Mouse (Mus musculus) c-Kit-positive CD71-positive TER-119-positive erythroid progenitor cells, embryonic 14.5 days (primary cell): Measurements from ENCODE around the gene Synj2.

Experiments used
- DNase-seq: peaks from one replicate; pipeline ENCODE4 v3.0.0-alpha.2; 2013; ENCODE audit warnings: low spot score

Gene Synj2

DNA sequence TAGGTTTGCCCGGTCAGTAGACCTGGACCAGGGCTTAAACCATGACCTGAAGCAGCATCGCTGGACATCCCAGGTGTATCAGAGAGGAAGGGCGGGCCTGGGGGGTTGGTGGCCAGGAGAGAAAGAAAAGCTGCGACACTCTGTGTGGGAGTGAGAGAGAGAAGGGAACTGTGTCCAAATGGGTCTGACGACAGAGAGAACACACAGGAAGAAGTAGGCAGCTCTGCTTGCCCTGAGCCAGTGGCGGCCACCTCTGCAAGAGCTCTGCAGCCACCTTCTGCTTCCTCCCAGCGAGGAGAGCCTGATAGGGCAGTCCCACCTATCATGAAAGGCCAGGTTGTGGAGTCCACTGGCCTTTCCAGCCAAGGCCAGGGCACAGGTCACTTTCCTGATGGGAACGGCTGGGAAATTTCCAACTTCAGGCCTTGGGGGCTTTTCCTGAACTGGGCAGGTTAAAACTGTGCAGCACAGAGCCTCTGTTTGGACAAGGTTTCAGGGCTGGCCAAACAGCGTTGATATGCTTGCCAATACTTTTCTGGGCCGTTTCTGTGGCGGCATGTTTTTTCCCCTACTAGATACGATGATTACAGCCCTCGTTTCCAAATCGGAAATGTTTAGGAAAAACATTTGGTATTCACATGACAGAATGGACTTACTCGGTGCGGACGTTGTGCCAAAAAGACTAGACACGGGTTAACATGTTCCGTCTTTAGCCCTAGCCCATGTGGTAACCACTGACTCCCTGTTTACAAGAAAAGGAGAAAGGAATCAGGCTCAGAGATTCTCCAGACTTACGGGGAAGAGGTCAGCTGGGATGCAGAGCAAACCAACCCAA lies 35.4 kb downstream of the Synj2 start:
- DNase-seq = no peak

DNA sequence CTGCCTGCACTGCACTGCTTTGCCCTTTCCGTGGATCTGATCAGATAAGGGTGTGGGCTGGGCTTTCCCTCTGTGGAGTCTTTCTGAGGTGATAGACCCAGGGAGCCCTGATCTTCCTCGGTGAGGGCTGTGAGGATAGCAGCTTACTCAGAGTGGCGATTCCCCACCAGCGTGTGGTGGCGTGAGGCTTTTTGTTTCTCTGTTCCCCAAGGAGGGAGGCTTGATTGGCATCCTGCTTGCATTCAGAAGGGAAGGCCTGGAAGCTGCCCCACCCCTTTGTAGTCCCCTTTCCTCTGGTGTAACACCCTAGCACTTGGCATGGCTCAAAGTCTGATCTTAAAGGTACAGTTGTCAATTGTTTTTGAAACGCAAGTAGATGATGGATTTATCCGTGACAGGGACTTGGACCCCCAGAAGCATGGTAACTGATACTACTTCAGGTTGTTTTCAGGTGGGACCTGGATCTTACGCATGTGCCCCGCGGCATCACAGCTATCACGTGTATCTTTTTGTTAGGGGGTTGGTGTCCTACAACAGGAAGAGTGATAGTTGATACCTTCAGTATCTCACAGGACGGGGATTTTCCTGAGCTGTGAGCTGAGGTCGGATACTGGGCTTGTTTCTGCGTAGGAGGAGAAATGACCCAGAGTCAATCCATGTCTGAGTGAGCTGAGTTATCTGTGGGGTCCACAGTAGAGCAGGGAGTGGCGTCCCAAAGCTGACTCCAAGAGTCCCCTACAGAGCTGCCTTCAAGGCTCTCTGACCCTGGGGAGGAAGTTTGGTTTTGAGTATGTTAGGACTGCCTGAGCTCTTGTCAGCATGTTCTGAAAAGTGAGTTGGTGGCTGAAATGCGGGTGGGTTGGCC lies 36.2 kb downstream of the Synj2 start:
- no peak for DNase-seq

DNA sequence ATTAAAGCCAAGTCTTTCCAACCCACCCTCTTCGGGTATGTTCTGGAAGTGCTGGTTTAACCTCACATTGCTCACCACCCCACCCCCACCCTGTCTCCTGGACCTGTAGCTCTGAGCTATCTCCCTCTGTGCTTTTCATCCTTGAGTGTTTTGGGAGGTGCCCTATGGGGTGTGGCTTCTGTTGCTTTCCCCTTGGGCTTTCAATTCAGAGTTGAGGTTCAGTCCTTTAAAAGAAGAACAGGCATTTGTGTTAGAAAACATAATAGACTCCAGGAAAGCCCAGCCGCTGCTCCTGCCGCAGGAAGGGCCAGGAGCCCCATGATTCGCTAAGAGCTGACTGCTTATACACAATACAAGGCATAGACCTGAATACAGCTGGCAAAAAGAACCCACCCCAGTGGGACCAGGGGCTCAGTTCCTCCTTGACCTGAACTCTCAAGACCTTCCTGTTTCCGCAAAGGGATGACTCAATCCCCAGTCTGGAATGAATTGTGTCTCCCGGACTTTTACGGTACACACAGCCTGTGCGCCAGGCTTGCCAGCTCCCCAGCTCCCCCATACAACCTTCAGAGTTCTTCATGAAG lies 36.9 kb downstream of the Synj2 start:
- no peak for DNase-seq

DNA sequence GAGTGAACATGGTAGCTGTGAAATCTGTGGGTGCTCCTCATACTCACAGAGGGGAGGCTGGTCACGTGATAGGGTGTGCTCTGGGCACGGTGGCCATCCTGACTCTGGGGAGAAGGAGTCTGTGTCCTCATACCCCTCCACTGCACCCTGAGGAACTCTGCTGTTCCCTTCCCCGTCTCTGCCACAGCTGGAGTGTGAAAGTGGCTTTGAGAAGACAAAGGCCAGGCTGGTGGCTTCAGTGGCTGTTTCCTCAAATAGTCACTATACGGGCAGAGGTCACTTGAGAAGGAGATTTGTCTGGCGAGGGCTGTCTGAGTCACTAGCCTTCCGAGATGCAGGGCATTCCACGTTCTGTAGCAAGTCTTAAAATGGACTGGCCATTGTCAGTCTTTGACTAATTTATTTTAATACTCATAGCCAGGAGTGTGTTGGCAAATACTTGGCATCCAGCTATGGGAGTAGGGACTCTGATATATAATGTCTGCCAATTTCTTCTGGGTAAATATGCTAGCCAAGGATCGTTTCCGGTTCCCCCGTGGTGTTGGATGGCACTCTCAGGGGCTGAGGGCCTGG lies 37.5 kb downstream of the Synj2 start:
- no peak for DNase-seq

DNA sequence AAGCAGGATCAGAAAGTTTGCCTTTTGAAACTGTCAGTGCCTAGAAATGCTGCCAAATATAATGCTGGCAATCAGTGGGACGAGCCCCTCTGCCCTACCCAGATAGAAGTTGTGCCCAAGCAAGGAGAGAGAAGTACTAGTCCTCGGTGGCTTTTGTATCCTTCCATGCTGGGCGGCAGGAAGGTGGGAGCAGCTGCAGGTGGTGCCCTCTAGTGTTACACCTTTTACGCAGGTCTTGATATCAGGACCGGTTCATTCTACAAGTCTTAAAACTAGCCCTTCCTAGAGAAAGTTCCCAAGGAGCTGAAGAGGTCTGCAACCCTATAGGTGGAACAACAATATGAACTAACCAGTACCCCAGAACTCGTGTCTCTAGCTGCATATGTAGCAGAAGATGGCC lies 39.8 kb downstream of the Synj2 start:
- DNase-seq = no peak

DNA sequence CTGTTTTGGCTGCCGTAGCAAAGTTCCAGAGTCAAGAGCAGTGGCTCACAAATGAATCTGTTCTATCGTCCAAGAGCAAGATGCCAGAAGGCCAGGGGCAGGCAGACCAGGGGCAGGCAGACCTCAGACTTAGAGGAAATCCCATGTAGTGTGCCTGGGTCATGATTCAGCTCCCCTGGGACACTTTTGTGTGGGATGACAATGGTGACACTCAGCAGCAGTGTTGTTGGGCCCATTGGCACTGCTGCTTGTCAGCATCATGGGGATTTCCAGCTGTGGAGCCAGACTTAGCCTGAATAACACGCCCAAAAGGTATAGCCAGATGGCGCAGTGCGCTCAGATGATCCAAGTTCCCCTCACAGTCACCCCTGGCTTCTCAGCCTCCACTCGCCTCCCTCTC lies 42.1 kb downstream of the Synj2 start:
- DNase-seq = no peak

DNA sequence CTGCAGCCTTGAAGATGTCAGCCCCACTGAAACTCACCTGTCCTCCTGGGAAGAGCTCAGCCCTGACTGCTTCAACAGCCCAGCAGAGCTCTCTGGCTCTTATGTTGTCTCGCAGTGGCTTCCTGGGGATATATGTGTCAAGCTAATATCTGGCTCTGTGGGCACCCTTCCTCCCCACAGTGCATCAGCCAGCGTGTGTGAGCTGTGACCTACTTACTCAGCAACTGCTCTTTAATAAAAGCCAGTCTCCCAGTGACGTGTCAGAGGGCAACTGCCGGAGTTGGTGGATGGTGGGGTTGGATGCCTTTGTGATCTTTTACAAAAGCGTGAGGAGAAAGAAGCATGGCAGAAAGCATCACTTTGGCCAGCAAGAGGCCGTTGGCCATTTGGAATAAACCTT lies 42.8 kb downstream of the Synj2 start:
- no peak for DNase-seq

DNA sequence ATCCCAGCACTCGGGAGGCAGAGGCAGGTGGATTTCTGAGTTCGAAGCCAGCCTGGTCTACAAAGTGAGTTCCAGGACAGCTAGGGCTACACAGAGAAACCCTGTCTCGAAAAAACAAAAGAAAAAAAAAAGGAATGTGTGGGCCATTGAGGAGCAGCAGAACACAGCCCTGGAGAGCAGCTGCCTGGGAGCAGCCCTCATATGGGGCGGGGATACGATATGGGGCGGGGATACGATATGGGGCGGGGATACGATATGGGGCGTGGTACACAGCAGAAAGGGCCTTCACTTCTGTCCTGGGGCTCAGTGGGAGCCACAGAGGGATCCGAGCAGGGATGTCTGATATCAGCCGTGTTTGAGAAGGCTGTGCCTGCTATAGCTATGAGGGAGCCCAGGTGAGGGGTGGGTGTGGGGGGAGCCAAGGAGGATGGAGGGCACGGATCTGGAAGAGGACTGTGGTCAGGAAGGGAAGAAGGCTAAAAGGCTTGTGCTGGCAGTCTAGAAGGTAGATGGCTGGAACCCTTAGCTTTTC lies 43.7 kb downstream of the Synj2 start:
- no peak for DNase-seq

DNA sequence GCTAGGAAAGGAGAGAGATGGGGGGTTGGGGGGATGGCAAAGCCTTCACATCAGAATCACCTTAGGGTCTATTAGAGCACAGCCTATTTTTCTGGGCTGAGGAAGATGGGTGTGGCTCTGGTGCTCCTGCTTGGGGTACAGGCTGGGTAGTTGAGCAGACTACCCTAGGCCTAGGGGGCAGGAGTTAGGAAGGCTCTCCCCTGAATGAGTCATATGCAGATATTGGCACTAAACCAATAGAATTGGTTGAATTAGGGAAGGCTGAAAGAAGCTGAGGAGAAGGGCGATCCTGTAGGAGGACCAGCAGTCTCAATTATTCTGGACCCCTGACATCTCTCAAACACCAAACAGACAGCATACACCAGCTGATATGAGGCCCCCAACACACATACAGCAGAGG lies 44.2 kb downstream of the Synj2 start:
- no peak for DNase-seq

DNA sequence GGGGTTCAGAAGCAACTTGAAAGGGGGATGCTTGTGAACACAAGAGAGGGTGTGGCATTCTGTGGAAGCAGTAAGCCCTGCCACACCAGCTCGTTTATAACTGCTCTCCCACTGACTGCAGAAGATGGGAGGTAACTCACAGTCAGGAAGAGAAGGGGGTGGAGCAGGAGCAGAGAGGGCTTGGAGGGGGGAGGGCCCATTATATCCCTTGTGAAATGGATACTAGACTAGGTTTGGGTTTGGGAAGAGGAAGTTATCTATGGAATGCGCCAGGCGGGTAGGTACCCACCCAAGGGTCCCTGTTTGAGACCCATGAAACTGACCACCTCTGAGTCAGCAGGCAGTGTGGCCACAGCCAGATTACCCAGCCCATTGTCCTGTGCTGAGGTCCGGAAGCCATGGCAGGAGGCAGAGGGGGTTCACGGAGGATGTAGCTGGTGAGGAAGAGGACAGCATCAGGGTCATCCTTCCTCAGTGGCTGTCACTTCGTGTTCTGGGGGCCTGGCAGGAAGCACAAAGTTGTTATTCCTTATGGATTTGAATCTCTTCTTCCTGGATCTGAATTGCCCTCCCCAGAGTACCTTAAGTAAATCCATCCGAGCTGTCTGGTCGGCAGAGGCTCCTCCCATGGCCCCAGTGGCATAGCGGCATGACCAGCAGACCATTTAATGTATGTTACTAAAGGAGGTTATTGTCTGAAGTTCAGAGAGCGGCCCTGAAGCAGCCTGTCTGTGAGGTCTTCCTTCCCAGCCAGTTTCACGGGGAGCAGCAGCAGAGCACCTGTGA lies 46.4 kb downstream of the Synj2 start:
- DNase-seq = no peak

DNA sequence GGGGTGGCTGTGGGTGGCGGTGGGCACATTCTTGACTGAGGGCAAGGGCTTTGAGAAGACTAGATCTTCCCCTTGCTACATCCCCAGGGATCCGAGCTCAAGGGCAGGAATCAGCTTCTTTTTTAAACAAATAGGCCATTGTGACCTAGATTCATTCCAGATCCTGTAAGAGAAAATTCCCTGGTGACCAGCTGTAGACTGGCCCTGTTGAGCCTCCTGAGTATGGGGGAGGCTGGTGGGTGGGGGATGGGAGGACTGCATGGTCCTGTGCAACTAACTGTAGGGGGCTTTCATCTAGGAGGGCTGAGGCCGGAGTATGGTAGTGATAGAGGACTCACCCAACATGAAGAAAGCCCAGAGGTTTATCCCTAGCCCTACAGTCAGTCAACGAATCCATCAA lies 47.0 kb downstream of the Synj2 start:
- DNase-seq = no peak

DNA sequence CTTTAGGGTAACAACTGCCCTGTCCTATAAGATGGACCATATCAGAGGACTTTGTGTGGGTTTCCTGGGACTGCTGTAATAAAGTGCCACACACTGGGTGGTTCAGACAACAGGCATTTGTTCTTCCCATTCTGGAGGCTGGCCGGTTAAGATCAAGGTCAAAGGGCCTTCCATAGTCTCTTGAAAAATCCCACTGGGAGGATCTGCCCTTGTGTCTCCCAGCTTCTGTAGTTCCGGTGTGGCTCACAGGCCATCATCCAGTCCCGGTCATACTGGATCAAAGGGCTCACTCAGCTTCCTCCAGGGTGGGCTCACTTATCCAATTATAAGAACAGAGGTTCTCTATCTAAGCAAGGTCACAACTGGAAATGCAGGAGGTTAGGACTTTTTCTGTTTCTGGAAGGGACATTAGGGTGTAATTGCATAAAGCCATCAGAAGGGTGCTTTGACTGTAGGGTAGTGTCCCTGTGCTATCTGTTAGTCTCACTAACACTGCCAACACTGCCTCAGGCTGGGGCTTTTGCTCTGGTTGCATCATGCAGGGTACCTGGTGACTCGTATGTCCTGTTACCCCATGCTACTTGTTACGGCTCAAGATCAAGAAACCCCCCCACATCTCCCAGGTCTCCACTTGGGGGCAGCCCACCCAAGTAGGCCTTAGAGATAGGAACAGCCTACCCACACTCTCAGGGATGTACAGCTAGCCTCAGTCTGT lies 51.9 kb downstream of the Synj2 start:
- DNase-seq = no peak

DNA sequence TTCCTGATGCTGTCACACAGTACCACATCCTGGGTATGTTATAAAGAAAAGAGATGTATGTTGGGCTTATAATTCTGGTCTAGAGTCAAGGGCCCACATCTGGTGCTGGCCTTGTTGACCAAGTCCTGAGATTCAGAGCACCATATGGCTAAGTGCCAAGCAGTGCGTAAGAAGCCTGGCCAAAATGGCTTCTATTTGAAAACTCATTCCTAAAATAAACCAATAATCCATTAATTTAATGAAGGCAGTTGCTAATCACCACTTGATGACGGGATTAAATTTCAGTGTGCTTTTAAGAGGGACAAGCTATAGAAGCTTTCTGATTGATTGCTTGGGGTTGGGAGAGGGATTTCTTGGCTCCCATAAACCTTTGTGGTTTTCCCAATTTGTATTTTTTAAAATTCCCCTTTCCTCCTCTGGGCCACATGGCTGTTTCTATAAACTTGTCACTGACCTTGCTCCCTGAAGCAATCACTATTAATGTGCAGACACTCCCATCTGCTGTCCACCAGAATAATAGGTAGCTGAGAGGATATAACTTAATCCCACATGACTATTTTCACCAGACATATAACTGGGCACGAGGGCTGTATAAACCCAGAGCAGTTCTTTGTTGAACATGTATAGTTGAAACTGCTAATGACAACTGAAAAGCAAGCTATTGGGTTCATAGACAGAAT lies 52.6 kb downstream of the Synj2 start:
- DNase-seq = no peak

DNA sequence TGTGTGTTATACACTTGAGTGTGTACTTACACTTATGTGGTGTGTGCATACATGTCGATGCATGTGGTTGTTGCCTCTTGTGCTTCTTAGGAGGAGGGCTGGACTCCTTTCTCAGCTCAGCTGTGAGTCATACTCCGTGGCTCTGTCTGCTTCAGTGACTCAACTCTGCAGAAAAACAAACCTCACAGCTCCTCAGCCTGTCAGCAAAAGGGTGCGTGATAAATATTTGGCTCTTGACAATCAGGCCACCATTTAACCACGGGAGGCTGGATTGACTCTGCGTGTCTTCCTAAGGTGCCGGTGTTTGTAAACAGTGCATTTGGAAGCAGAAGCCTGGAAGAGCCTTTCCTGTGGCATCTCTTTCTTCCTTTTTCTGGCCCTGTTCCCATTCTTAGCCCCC lies 53.5 kb downstream of the Synj2 start:
- no peak for DNase-seq

DNA sequence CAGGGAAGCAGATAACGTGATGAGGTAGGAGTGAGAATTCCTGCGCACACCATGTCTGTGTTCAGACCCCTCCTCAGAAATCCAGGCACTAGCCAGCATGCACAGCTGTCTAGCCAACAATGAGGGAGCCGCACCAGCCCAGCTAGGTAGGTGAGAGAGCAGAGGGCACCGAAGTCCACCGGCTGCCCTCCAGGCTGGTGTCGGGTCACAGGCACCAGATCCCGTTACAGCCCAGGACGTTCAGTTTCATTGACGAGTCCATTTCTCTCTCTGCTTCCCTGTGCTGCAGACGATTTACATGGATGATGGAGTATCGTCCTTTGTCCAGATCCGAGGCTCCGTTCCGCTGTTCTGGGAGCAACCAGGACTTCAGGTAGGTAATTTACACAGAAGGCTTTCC lies 55.5 kb downstream of the Synj2 start:
- DNase-seq = no peak

DNA sequence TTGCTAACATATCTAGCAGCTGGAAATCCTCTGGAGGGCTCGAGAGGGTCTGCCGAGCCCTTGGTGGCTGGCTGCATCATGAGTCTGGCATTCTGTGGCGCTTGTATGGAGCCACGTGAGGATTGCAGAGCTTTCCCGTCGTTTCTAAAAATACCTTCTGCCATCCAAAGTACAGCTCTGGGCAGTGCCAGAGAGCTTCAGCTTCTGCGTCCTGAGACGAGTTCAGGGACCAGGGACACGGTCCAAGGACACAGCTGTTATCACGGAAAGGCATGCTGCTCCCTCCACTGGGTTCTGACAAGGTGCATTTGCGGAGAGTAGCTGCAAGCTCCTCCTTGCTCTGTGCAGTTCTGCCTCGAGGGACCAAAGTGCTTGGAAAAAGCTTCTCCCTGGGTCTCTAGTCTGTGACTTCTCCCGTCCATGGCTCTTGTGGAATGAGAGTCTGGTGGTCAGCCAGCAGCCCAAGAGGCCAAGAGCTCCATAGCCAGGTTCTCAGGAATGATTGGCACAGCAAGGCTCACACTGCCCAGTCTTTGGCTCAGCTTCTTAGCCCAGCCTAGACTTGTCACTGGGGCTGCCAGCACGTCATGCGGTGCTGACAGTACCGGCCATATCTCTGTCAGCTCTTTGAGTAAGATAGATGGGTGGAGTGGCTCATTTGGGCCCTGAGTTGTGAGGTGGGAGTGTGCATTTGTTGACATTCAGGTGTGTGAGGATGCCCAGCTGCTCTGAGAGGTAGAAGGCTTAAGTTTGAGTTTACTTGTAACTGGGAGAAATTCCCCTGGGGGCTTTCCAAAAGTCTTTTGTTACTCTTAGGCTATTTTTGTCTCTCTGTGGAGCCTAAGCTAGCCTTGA lies 56.5 kb downstream of the Synj2 start:
- DNase-seq = no peak

DNA sequence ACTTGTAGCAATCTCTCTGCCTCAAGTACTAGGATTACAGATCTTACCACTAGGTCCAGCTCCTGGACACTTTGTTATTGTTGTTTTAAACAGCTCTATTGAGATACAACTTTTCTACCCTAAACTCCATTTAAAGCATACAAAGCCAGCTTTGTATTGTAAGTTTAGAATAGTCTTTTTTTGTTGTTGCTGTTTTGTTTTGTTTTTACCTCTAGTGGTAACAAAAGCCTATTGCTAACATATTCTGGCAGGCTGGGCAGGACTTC lies 57.1 kb downstream of the Synj2 start:
- no peak for DNase-seq

DNA sequence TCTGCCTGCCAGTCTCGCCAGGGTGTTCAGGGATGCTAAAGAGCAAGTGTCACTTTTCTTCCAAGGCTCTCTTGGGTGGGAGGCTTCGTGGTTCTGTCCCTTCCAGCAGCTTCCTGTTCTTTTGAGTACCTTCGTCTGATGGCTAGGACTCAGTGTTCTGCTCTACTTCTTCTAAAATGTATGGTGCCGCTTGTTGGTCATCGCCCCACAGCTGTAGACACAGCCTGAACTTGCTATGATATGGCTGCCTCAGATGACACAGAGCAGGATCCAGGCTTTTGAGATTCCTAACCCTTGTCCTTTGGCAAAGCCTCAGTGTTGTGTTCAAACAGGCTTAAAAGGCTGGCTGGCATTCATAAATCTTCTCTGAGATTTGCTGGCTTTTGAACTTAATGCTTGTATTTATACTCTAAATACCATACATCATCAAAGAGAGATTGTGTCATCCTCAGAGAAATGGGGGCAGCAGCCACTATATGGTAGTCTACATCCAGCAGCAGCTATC lies 58.0 kb downstream of the Synj2 start:
- no peak for DNase-seq

DNA sequence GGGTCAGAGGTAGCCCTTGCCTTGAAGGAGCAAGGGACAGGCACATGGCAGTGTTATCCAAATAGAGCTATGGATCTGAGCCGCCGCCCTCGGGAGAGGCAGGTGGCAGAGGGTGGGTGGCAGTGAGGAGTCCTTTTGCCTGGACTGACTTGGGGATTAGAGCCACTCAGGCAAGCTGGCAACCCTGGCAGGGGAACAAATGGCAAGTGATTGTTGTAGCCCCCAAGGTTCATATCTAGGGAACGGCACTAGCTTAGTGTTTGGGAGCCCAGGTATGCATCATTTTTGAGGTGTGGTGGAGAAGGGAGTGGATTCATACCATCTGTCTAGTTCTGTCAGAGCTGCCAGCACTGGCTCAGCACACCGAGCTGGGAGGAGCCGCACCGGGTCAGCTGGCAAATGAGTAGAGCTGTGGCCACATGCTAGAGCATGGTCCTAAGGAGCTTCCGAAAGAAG lies 59.8 kb downstream of the Synj2 start:
- no peak for DNase-seq
